Mouse (Mus musculus) liver, postnatal 0 days (tissue): Measurements from ENCODE around the gene Gm20388.

ENCODE experiments used
- CTCF ChIP-seq: sonication (generic); IDR thresholded peaks from 2 replicates; pipeline ENCODE4 v1.5.1; 2016; ENCODE audit warnings: antibody characterized with exemption, low read depth
- EP300 ChIP-seq: IDR thresholded peaks from 2 replicates; pipeline ENCODE4 v1.6.1; 2016; ENCODE audit warnings: antibody characterized with exemption, low read depth, mild to moderate bottlenecking

DNA sequence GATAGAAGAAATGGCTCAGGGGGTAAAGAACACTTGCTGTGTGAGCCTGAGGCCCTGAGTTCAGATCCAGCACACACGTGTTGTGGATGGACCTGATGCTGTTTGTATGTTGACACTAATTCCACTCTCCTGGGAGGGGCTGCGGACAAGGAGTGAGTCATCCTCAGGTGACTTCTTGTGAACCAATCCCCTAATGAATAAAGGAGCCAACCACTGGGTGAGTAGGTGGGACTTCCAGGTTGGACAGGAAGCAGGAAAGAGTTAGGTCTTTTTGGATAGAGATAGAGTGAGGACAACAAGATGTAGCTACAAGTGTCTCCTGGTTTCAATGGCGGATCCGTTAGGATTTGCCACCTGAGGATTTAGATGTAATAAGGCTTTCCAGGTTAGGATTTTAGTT lies 3938.7 kb downstream of the Gm20388 start:
- TF ChIP-seq CTCF (no peak), EP300 (no peak)
